ENCODE assay signal across 15 mouse cellular contexts in genomic region chr6:149118935-149119334, GRCm38 (mm10). TPM values are rescaled to one million over a fixed set of nuclear protein-coding genes. Genes with fewer than 3 reads are reported as not detected.
DNase-seq lines count a peak whose midpoint lies in the region; ATAC-seq lines count a peak whose summit lies in the region.
"Had no signal": no experiment of that assay in that cellular context is flagged by ENCODE, and none has a peak within 500 bp of the region (broad histone marks: within the 10 kb centered on the region; RNA-seq: fewer than 3 reads in every experiment).

No protein-coding gene starts in this region.

- no peak overlapping the region for H3K4me3 ChIP-seq in intestine, embryonic 16.5 days (ENCODE audit: low read length)
- H3K4me3 ChIP-seq in liver, embryonic 12.5 days = no peak overlapping the region
- H3K4me3 ChIP-seq: erythroblast, embryonic 14.5 days; heart, embryonic 15.5 days had no signal

- no peaks in the 10 kb centered on the region for H3K36me3 ChIP-seq in intestine, embryonic 16.5 days (ENCODE audit: control insufficient read depth, insufficient read depth, low read length)
- no peaks in the 10 kb centered on the region for H3K36me3 ChIP-seq in liver, embryonic 12.5 days
- H3K36me3 ChIP-seq: heart, embryonic 15.5 days had no signal

- peak overlapping the region; percentile 83 for H3K27ac ChIP-seq in intestine, embryonic 16.5 days (ENCODE audit: low read length)
- peak overlapping the region; percentile 52; the same call in 1 of the 2 replicates for H3K27ac ChIP-seq in liver, embryonic 12.5 days
- H3K27ac ChIP-seq: heart, embryonic 15.5 days had no signal

- 41% methylated on average over 2 of the region's 2 CpGs for WGBS in intestine, embryonic 16.5 days
- 57% methylated on average over 2 of the region's 2 CpGs for WGBS in liver, embryonic 12.5 days (ENCODE audit: insufficient replicate concordance)

- H3K4me1 ChIP-seq in intestine, embryonic 16.5 days (ENCODE audit: control insufficient read depth, insufficient read depth, low read length) = peaks cover 7% of the 10 kb centered on the region
- H3K4me1 ChIP-seq in liver, embryonic 12.5 days = no peaks in the 10 kb centered on the region
- H3K4me1 ChIP-seq: heart, embryonic 15.5 days had no signal

- H3K4me2 ChIP-seq in intestine, embryonic 16.5 days (ENCODE audit: low read depth, low read length) = peak overlapping the region; percentile 5; the same call in 1 of the 2 replicates
- H3K4me2 ChIP-seq in liver, embryonic 12.5 days = no peak overlapping the region
- H3K4me2 ChIP-seq: heart, embryonic 15.5 days had no signal

- peak; percentile 96 for ATAC-seq in intestine, embryonic 16.5 days
- peak; percentile 77 for ATAC-seq in liver, embryonic 12.5 days

- H3K9me3 ChIP-seq in intestine, embryonic 16.5 days (ENCODE audit: control insufficient read depth, low read length) = no peaks in the 10 kb centered on the region
- H3K9me3 ChIP-seq in liver, embryonic 12.5 days (replicated peaks) = no peaks in the 10 kb centered on the region
- H3K9me3 ChIP-seq: heart, embryonic 15.5 days had no signal

- H3K27me3 ChIP-seq in intestine, embryonic 16.5 days (replicated peaks; ENCODE audit: control insufficient read depth, insufficient read depth, low read length) = no peaks in the 10 kb centered on the region
- H3K27me3 ChIP-seq in liver, embryonic 12.5 days (replicated peaks) = no peaks in the 10 kb centered on the region
- H3K27me3 ChIP-seq: heart, embryonic 15.5 days had no signal

- H3K9ac ChIP-seq in intestine, embryonic 16.5 days (ENCODE audit: low read depth, low read length) = no peak overlapping the region
- no peak overlapping the region for H3K9ac ChIP-seq in liver, embryonic 12.5 days
- H3K9ac ChIP-seq: heart, embryonic 15.5 days had no signal

- DNase-seq in adrenal gland, adult 2 months = peak; percentile 73
- DNase-seq in adrenal gland, postnatal 4 days (ENCODE audit: low spot score in 2 of 2) = no peak
- DNase-seq in adipocyte (ENCODE audit: low spot score) = peak; percentile 76
- no peak for DNase-seq in thymus, postnatal 10 days (ENCODE audit: low spot score in 2 of 2)
- no peak for DNase-seq in layer of hippocampus, postnatal 25 days (ENCODE audit: extremely low spot score in 1 of 2, low spot score in 1 of 2)
- no peak for DNase-seq in embryo, embryonic 11 days
- DNase-seq: cerebellum, adult 2 months had no signal

RNA-seq across cellular contexts. Expression of gene Gm10203, which starts 11.0 kb away (rescaled TPM):
- not detected for total RNA-seq in adrenal gland, adult 2 months (2021)
- polyA plus RNA-seq in adrenal gland, adult 2 months (2012; rRNA removed) = not detected in 2 replicates
- not detected for total RNA-seq in adrenal gland, postnatal 4 days (2021)
- polyA plus RNA-seq in intestine, embryonic 16.5 days (2015; fragmentation: Nextera tagmentation; extraction: Ambion mirVana) = not detected in 2 replicates
- not detected in 2 replicates for polyA plus RNA-seq in liver, embryonic 12.5 days (2016; fragmentation: Nextera tagmentation; extraction: Ambion mirVana)
- not detected for total RNA-seq in layer of hippocampus, postnatal 25 days (2021)
- total RNA-seq: left cerebral cortex, postnatal 25 days; megakaryocyte progenitor cell, adult 5-6 weeks had no signal
- polyA plus RNA-seq: cerebellum, adult 2 months; erythroblast, embryonic 14.5 days; heart, embryonic 15.5 days; neural tube, embryonic 14.5 days; spleen, adult 2 months had no signal

RNA-seq across cellular contexts. Expression of gene Dennd5b, which starts 17.5 kb away (rescaled TPM):
- 10 to 100 TPM; 13.0 to 14.3 TPM for total RNA-seq in adrenal gland, adult 2 months (2021)
- polyA plus RNA-seq in adrenal gland, adult 2 months (2012; rRNA removed) = 6.9 and 9.6 TPM in 2 replicates
- total RNA-seq in adrenal gland, postnatal 4 days (2021) = 10 to 100 TPM; 22.9 to 25.8 TPM
- 7.4 and 9.1 TPM in 2 replicates for polyA plus RNA-seq in intestine, embryonic 16.5 days (2015; fragmentation: Nextera tagmentation; extraction: Ambion mirVana)
- 6.0 and 7.0 TPM in 2 replicates for polyA plus RNA-seq in liver, embryonic 12.5 days (2016; fragmentation: Nextera tagmentation; extraction: Ambion mirVana)
- total RNA-seq in layer of hippocampus, postnatal 25 days (2021) = 10 to 100 TPM; 40.9 to 48.0 TPM

RNA-seq across cellular contexts. Expression of gene Etfbkmt, which starts 20.7 kb away (rescaled TPM):
- 10 to 100 TPM; 15.2 to 38.4 TPM for total RNA-seq in adrenal gland, adult 2 months (2021)
- polyA plus RNA-seq in adrenal gland, adult 2 months (2012; rRNA removed) = 1.8 and 3.4 TPM in 2 replicates
- total RNA-seq in adrenal gland, postnatal 4 days (2021) = 10 to 100 TPM; 15.6 to 16.4 TPM
- polyA plus RNA-seq in intestine, embryonic 16.5 days (2015; fragmentation: Nextera tagmentation; extraction: Ambion mirVana) = 16.1 and 17.1 TPM in 2 replicates
- 11.8 and 12.0 TPM in 2 replicates for polyA plus RNA-seq in liver, embryonic 12.5 days (2016; fragmentation: Nextera tagmentation; extraction: Ambion mirVana)
- 1 to 10 TPM; 2.4 to 4.5 TPM for total RNA-seq in layer of hippocampus, postnatal 25 days (2021)

Comparison
In these comparisons a context has a peak if more than half of its experiments do, and no peak if none do; other contexts are left out.
1. DNase-seq: peak in adrenal gland, adult 2 months (single experiment) and adipocyte (single experiment); none in adrenal gland, postnatal 4 days (0 of 2), thymus, postnatal 10 days (0 of 2), layer of hippocampus, postnatal 25 days (0 of 2) and embryo, embryonic 11 days (single experiment).